Mouse (Mus musculus) right cerebral cortex, adult 18-20 months (tissue): ENCODE results near the gene Rapgef2.
"Not testable (repeated sequence)": the region's sequence is repeated elsewhere in the genome, so short reads cannot be mapped to it uniquely, and the experiment has no call there.

ENCODE experiments used
- DNase-seq: peaks from one replicate; pipeline ENCODE4 v3.0.0; 2022; ENCODE audit warnings: mixed read lengths

Gene Rapgef2

DNA sequence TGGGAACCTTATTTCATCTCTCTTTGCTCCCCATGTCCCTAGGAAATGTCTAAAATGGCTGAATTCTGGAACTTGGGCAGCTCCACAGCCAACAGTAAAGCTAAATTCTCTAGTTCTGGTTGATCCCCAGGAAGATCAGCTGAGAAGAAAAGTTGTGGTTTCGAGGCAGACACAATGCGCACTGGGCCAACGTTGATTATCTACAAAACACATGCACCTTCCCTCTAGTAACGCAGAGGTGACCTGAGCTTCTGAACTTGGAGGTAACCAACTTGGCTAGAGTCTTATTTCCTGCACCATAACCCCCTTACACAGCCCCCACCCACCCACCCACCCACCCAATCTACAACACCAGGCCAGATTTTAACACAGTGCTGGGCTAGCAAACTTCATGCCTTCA is 55.6 kb downstream of the Rapgef2 start:
- no peak for DNase-seq

DNA sequence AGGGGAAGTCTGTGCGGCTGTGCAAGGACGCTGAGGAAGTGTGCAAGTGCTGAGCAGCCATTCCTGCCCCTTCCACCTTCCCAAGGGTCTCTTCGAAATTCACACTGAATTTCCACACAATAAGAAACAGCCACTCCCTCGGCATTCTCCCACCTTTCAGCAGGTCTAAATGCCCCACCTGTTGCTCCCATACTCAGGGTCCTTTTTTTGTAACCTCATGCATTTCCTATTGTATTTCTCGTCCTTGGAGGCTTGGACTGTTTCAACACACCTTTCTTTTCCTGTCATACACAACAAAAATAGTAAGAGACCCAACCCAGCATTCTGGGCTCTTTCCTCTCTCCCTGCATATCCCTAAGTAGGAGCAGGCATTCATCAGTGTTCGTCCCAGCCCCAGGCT is 56.8 kb downstream of the Rapgef2 start:
- DNase-seq: no peak

DNA sequence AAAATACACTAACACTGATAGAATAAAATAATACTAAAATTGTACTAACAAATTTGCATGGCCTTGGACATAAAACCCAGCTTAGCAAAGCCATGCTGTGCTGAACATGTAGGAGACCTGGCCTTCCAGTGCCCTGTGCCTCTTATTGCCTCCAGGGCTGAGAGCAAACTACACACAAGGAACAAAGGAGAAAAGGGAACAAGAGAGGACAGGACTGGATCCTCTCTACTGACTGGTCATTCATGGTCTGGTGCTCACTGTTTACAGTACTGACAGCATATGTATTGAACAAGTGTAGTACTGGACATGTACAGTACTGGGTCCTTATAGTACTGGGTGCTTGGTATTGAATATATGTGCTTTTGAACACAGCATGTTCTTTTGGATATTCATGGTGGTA is 58.0 kb downstream of the Rapgef2 start:
- no peak for DNase-seq

DNA sequence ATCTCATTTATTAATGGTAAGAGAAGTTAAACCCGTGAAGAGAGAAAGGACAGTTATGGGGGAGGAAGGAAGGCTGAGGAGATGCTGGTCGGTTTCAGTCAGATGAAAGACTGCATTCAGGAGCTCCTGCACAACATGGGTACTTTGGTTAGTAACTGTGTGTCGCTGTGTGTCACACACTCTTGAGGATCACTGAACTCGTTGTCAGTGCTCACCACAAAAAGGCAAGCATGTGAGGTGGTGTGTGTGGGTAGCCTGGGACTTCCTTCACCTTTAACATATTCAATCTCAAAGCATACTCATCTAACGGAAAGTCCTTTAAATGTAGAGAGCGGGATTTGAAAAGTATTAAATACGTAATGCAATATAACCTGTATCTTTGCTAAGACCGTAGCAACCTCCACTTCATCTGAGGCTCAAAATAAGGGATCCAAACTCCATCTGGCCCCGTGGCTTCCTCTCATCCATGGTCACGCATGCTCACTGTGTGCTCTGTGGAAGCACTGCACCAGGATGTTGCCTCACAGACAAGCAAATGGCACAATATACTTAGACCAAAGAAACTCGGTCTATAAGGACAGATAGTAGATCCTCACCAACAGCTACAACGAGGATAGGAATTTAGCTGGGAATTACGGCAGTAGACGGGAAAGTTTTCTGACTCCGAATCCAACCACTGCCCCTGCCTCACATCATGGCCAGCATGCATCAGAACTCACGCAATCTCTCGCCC is 58.8 kb downstream of the Rapgef2 start:
- DNase-seq: no peak

GRCm38 (mm10) chr3:79226807-79227206 is 59.5 kb downstream of the Rapgef2 start:
- DNase-seq: not testable (repeated sequence)

DNA sequence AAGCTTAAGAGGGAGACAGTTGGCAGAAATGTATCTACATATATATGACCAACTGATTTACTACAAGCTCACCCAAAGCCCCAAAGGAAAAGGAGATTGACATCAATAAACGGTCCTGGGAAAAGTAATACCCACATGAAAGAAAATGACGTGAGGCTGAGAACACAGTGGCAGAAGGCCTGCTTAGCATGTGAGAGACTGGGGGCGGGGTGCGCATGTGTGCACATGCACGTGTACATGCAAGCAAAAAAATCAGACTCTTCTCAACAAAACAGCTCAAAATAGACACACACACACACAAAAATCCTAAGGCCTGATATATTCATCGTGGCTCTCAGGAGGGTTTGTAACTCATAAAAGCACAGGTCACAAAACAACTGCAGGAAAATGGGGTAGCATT is 60.4 kb downstream of the Rapgef2 start:
- no peak for DNase-seq

GRCm38 (mm10) chr3:79224352-79224751 is 62.0 kb downstream of the Rapgef2 start:
- DNase-seq: no peak

DNA sequence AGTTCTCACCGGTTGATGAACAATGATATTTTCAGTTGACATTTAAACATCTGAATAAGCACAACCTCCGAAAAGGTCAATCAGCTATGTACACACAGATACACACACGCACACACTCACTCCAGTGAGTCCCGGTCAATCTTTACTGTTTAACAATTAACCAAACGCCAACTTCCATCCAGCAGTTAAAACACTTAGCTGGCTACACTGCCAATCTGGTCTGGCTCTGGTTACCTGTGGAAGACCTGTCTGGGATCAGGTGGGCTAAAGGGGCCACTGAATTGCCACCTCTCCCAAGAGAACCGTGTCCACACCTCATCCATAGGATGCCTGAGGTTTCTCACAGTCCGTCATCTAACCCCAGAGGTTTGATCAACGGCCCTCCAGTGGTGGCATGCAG is 63.0 kb downstream of the Rapgef2 start:
- DNase-seq: no peak

- no peak for DNase-seq
These were observed 63.9 kb downstream of the Rapgef2 start for GRCm38 (mm10) chr3:79222192-79222960.

GRCm38 (mm10) chr3:79221296-79222191 is 64.8 kb downstream of the Rapgef2 start:
- peak; percentile 56 for DNase-seq

DNA sequence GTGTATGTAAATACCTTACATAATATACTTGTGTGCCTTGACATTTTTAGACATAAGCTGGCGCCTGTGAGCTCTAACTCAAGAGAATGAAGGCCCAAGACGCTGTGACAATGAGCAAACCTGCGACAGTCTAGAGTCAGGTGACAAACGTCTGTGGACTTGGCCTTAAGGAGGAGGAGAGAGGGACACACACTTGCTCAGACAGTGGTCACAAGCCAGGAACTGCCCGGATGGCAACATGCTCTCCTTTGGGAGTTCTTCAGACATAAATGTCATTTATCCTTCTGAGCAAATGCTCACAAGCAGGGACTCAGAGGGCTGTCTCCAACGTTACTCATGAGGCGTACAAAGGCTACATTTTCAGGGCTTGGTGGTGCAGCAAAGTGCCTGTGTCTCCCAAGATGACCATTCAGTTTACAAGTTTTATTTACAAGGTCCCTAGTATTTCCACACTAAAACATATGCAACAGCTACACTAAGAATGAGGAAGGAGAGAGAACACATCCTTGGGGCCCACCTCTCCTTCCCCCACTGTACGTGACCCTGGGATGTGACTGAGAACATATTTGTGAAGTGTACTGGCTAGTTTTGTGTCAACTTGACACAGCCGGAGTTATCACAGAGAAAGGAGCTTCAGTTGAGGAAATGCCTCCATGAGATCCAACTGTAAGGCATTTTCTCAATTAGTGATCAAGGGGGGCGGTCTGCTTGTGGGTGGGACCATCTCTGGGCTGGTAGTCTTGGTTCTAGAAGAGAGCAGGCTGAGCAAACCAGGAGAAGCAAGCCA is 67.0 kb downstream of the Rapgef2 start:
- DNase-seq: no peak

DNA sequence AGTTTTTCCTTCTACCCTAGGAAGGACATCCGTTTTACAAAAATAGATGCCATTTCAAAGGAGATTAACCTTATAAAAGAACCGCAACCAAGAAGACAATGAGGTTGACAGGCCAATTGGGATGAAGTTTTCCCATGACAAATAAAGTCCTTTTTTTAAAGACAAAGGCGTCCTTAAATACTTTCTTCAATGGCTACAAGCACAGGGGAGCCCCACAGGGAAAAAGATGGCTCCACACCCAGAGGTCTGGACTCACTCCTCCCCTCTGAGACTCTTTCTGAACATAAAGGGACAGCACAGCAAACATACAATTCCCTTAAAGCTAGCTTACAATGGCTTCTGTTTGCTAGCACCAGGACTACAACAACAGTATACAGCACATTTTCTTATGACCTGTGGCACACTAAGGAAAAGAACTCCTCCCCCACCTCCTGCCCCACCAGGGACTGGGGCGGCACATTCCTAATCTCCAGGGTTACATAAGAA is 67.7 kb downstream of the Rapgef2 start:
- no peak for DNase-seq

GRCm38 (mm10) chr3:79210243-79210642 is 76.1 kb downstream of the Rapgef2 start:
- DNase-seq: no peak

DNA sequence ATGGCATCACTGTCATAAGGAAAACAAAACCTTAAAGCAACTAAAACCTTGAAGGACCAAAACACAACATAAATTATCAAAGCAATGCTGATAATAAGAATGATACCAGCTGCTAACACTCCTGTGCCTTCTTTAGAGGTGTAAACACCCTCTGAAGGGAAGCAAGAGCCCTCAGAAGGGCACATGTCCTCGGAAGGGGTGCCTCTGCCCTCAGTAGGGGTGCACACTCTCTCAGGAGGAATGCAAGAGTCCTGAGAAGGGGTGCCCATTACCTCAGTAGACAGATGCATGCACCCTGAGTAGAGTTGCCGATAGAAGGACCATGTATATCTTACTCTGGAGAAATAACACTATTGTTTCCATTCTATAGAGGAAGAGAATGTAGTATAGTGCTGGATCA is 79.1 kb downstream of the Rapgef2 start:
- no peak for DNase-seq

DNA sequence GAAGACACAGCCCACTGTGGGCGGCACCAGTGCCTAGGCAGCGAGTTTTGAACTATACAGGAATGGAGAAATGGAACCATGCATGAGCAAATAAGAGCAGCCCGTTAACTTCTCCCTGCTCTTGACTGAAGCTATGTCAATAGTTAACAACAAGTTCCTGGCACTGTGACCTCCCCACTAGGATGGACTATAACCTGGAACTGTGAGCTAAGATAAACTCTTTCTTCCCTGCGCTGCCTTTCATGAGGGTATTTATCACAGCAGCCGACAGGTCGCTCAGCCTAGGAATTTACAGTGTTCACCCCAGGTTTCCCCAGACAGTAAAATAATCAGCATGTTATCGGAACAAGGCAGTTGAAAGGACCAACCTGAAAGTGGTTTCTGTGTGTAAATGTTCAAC is 79.8 kb downstream of the Rapgef2 start:
- DNase-seq: no peak

GRCm38 (mm10) chr3:79205981-79206380 is 80.3 kb downstream of the Rapgef2 start:
- DNase-seq: no peak

DNA sequence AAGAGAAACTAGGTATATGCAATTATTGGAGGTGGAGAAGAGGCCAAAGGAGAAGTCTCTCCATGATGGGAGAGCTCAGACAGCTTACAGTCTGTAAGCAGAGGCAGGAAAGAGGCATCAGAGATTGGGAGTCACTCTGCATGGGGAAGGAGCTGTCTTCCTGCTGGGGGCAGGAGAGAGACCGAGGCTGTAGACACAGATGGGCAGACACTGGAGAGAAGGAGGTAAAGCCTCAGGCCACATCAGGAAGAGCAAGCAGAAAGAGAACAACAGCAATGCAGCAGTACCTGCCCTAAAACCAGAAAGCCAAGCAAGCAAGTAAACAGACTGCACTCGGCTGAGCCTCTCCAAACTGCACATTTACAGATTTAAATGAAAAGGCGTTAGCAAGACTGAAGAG is 81.2 kb downstream of the Rapgef2 start:
- no peak for DNase-seq

- no peak for DNase-seq
These were observed 82.1 kb downstream of the Rapgef2 start for GRCm38 (mm10) chr3:79204261-79204660.

DNA sequence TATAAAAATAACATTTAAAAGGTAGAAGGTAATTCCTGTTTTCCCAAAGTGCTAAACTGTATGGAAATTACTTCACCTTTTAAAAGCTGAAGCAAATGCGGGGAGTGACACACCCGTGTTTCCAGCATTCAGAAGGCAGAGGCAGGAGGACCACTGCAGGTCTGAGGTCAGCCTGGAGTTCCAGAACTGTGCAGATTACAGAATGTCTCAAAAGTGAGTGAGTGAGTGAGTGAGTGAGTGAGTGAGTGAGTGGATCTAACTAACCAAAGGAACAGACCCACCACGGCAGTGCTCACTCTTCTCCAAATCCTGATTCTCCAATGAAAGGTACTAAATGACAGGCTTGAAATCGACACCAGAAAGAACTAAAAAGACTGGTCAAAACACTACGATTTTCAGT is 82.5 kb downstream of the Rapgef2 start:
- no peak for DNase-seq

DNA sequence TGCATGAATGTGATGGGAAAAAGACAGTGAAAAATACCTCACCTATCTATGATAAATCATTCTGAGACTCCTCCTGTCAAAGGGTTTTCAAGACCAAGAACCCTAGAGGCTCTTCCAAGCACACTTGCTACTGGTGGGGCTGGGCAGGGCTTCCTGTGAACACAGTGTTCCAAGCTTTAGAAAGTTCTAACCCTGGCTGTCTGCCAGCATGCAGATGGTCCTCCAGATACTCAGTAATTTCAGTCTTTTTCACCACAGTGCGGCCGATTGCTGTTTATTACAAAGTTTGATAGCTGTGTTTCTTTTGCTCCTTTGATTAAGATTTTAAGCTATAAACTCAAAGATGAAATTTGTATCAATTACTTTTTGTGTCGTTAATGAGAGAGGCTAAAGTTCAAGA is 83.1 kb downstream of the Rapgef2 start:
- peak; percentile 51 for DNase-seq

- DNase-seq: peak; percentile 79
These were observed 83.8 kb downstream of the Rapgef2 start for GRCm38 (mm10) chr3:79202275-79203153.
